Mouse (Mus musculus) naive thymus-derived CD4-positive, alpha-beta T cell, adult 2 months (primary cell): ENCODE results near the gene Caskin1.
A peak's percentile ranks its signal among the peaks of the same experiment; 100 is the strongest.

Experiments used
- DNase-seq: peaks from one replicate; pipeline ENCODE4 v3.0.0-alpha.2; 2011; ENCODE audit warnings: low read depth

Gene Caskin1

GRCm38 (mm10) chr17:24470701-24471527, 17.5 kb upstream of the Caskin1 start:
- peak; percentile 45 for DNase-seq

GRCm38 (mm10) chr17:24472512-24472911, 15.9 kb upstream of the Caskin1 start:
- no peak for DNase-seq

DNA sequence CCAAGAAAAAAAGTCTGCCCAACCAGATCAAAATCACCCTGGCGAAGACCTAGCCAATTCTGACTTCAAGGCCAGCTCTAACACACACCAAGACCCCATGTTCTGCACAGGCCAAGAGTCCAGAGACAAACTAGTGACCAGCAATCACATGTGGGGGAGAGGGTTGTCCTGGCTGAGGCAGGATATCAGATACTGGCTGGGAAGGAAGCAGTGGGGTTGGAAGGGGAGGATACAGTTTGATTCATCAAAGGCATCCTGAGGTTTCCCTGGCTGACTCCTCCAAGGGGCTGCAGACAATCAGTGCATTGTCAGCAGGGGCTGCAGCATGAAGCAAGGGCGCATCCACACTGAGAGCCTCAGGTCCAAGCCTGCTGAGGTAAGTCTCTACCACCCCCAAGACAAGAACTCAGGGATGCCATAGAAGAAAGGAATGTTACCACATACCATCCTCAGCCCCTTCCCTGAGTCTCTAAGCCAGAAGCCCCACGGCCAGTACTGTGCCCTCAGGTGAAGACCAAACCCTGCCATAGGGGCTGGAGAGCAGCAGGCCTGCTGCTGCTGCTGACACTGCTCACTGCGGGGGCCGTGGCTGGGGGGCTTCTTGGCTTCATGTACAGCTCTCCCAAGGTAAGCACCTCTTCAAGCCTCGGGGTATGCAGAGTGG, 14.7 kb upstream of the Caskin1 start, which contains the start of gene Bricd5:
TSS of gene Bricd5 (plus strand) at position 273 of the 664 bp plus-strand sequence.
- no peak for DNase-seq

DNA sequence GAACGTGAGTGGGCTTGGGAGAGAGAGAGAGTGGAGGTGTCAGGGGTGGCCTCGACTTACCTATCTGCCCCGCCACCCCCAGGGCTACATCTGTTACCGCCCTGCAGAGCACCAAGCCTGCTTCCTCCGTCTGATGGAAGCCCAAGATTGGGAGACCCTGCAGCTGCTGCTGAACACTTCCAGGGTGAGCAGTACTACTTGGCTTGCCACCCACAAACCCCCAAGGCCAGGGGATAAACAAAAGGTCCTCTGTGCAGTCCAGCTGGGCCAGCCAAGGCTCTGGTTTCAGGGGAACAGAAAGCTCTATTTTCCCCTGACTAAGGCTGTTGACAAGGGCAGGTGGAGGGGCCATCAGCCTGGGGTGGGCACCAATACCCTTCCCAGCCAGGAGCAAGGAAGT, 13.8 kb upstream of the Caskin1 start:
- no peak for DNase-seq

- no peak for DNase-seq
These were observed 12.8 kb upstream of the Caskin1 start for GRCm38 (mm10) chr17:24475586-24475985.

DNA sequence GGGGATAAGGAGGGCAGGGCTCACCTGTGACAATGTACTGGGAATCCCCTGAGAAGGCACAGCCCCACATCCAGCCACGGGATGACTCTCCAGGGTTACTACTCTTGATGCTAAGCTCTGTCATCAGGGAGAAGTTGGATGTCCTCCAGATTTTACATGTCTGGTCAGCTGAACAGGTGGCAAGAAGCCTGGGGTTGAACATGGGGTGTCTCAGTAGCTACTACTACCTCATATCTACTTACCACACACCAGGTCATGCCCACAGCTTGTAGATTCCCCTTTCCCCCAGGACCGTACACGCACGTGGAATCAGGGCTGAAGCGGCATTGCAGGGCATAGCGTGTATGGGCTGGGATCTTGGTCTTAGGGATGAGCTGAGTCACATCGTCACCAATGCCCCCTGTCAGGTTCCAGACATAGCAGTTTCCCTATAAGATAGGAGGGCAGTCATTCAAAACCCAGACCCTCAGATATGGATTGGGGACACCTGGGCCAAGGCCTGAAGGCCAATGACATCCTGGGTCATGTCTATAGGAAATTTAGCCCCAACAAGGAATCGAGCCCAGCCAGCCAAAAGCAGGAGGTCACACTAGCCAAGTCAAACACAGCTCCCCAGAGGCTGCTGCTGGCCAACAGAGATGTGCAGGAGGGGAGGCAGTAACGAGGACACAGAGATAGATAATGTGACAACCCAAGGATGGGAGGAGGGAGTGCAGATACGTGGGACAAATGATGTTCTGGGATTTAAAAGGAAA, 12.2 kb upstream of the Caskin1 start:
- no peak for DNase-seq

DNA sequence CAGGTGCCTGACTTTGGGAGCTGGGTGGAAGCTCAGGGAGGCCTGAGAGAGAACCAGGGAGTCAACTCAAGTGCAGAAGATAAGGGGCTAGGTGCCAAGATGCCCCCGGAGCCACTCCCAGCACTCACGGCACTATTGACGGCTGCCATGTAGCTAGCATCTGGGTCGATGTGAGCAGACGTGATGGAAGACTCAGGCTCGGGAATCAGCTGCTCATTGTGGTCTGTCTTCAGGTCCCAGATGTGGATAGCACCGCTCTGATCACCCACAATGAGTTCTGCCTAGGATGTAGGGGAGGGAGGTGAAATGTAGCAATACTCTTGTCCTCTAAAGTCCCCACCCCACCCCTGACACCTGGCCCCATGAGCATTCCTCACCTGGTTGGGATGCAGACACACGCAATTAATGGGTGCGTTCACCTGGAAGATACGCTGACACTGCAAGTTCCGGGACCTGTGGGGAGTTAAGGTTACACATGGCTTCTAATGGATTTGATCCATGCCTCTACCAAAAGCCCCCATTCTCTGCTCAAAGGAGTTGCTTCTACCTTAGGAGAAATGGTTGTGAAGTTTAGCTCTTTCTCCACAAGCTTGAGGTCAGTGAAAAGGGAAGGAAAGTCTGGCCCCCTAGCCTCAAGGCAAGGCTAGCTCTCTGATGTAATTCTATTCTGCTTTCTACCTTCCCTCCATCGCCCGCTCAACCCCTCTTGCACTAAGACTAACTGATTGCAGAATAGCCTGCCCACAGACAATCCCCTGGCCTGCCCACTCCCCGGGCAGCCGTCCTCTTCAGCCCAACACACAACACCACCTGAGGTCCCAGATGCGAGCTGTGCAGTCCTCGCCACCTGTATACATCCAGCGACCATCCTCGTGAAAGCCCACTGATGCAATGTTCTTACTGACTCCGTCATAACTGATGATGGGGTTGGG, 11.1 kb upstream of the Caskin1 start:
- no peak for DNase-seq

DNA sequence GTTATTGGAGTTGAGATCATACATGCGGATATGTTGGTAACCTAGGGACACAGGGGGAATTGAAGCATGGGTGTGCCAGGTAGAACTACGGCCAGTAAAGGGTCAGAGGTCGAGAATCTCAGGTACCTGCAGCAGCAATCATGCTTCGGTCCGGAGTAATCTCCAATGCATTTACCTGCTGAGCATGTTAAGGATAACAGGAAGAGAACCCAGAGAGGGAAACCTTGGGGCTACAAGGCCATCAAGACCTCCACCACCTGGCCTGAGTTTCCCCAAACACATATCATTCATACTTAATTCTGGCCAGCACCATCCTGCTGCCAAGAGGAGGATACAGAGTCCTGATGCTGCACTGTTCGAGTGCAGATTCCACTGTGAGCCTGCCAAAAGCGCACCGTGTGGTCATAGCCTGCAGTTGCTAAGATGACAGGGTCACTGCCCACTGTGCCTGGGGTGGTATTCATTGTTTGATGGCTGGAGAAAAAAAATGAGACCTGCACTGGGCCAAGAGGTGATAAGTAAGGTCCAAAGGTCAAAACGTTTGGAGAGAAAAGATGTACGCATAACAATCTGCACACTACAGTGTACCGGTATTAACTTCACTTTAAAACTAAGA, 10.3 kb upstream of the Caskin1 start:
- DNase-seq: no peak

- peak; percentile 98 for DNase-seq
These were observed 9.6 kb upstream of the Caskin1 start, which contains the start of gene Mlst8 for GRCm38 (mm10) chr17:24478663-24479380. TSS of gene Mlst8 (minus strand) at chr17:24479078.

- DNase-seq: no peak
These were observed 9.0 kb upstream of the Caskin1 start for GRCm38 (mm10) chr17:24479431-24479830.

DNA sequence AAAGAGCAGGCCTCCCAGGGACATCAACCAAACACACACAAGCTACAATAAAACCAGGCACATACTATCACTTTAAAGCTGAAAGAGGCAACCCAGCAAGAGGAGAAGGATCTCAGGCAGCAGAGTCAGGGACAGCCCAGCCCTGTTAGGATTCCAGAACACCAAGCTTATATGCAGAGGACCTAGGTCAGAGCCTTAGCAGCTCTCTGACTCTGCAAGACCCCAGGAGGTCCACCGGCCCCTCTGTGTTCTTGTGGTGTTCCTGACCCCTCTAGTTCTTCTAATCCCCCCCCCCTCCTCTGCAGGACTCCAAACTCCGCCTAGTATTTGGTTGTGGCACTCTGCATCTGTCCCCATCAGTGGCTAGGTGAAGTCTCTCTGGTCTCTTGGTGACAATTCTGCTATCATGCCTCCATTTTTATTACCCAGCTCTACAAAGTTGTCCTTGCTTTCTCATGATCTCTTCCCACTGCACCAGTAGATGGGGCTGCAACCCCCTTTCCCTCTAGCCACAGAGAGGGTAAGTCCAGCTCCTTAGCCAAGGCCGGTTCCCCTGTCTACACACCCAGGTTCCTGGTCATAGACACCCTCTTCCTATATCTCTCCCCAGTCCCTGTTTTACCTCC, 8.1 kb upstream of the Caskin1 start:
- DNase-seq: no peak

- DNase-seq: no peak
These were observed 7.2 kb upstream of the Caskin1 start for GRCm38 (mm10) chr17:24481027-24481815.

GRCm38 (mm10) chr17:24483495-24483894, 4.9 kb upstream of the Caskin1 start:
- no peak for DNase-seq

- DNase-seq: no peak
These were observed 3.1 kb upstream of the Caskin1 start for GRCm38 (mm10) chr17:24485090-24485860.

DNA sequence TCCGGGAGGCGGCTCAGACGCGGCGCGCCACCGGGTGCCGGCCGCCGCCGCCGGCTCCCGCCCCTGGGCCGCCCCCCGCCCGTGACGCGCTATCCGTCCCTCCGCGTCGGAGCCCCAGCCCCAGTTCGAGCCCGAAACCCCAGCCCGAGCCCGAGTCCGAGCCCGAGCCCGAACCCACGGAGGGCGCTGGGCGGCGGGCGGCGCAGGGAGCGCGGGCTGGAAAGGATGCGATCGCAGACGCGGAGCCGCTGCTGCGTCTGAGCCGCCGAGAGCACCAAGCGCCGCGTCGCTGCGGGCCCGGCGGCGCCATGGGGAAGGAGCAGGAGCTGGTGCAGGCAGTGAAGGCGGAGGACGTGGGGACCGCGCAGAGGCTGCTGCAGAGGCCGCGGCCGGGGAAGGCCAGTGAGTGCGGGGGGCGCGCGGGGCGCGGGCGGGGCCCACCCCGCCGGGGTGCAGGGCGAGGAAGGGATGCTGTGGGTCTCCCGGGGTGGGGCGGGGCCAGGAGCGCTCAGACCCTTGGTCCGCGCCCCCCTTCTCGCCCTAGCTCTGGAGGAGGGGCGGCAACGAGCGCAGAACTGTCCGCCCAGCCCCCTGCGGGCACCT, 362 bp downstream of the Caskin1 start:
- DNase-seq: peak; percentile 46

DNA sequence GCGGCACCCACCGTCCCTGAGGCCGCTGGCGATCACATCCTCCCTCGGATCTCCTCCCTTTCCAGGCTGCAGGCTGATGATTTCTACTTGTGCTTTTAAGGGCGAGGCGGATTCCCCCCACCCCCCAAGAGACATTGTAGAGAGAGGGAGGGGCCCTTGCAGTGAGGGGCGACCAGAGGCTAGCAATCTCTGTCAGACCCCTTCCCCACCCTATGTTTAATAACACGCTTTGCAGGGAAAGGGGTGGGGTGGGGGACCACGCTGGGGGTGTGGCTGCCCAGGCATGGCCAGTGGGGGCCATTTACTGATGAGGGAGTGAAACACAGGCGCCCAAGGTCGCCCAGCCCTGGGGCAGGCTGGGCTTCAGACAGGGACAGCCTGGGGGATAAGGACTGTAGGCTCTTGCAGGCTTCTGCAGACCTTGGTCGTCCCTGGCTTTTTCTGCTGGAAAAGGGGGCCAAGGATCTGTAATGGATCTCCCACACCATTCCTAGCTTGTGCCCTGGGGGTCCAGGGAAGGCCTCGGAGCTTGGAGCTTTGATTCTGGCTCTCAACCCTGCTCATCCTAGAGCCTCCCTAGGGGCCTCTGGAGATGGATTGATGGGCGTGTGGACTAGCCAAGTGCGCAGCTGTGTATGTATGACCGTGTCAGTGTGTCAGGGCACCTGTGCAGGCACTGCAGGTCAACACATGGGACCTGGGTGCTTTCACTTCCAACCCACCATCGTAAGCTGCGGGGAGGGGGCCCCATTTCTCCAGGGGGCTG, 1.0 kb downstream of the Caskin1 start:
- no peak for DNase-seq

DNA sequence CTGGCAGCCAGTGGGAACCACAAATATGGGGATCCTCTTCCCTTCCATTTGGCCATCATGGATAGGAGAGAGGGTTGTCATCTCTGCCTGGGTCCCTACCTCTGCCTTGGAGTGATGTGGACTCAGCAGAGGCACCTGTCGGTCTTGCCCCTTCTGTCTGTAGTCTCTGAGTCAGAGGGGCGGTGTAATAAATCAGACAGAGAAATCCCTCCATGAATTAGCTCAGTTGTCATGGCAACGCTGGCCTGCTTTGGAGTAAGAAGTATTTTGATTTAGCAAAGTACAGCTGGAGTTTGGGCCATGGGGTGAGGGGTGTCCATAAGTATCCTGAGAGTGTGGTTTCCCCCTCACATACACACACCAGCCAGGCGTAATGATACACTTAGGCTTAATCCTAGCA, 2.0 kb downstream of the Caskin1 start:
- no peak for DNase-seq
